ENCODE assay signal across 12 mouse cellular contexts in genomic region chrX:113002192-113002591, GRCm38 (mm10).
"Had no signal": no experiment of that assay in that cellular context is flagged by ENCODE, and none has a peak within 500 bp of the region (broad histone marks: within the 10 kb centered on the region; RNA-seq: fewer than 3 reads in every experiment).

No protein-coding gene starts in this region.

- H3K27me3 ChIP-seq: kidney, embryonic 15.5 days; limb, embryonic 12.5 days; midbrain, embryonic 12.5 days; neural tube, embryonic 13.5 days had no signal

- H3K9ac ChIP-seq: kidney, embryonic 15.5 days; limb, embryonic 12.5 days; liver, embryonic 14.5 days; midbrain, embryonic 12.5 days; neural tube, embryonic 13.5 days had no signal

- H3K27ac ChIP-seq: kidney, embryonic 15.5 days; limb, embryonic 12.5 days; liver, embryonic 14.5 days; midbrain, embryonic 12.5 days; neural tube, embryonic 13.5 days had no signal

- H3K4me3 ChIP-seq: kidney, embryonic 15.5 days; limb, embryonic 12.5 days; midbrain, embryonic 12.5 days; neural tube, embryonic 13.5 days had no signal

- DNase-seq: kidney, postnatal 14 days; layer of hippocampus, postnatal 36 days; liver; lung, adult 18-20 months; right cerebral cortex, adult 18-20 months; right cerebral cortex, postnatal 25 days; thymus, postnatal 36 days had no signal

- H3K9me3 ChIP-seq: kidney, embryonic 15.5 days; limb, embryonic 12.5 days; midbrain, embryonic 12.5 days; neural tube, embryonic 13.5 days had no signal

- H3K36me3 ChIP-seq: kidney, embryonic 15.5 days; limb, embryonic 12.5 days; midbrain, embryonic 12.5 days; neural tube, embryonic 13.5 days had no signal

- H3K4me1 ChIP-seq: kidney, embryonic 15.5 days; limb, embryonic 12.5 days; midbrain, embryonic 12.5 days; neural tube, embryonic 13.5 days had no signal
